Mouse (Mus musculus): Measurements from ENCODE around the gene Wfdc15a.

DNA sequence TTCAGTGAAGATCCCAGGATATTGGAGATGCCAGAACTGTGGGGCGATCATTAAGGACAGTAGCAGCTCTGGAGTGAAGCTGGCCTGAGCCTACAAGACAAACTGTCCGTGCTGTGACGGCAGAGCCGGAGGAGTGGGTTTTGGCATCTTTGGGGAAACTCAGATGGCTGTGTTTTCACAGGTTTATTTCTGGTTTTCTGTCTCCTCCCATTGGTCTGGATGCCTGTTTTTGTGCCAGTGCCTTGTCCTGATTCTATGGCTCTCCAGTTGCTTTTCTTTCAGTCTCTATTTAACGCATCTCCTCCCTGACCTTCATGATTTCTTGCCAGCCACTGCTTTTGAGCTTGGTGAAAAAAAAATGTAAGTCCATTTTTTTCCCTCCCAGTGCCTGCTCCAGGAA, 12.8 kb upstream of the Wfdc15a start:
- TF ChIP-seq POLR2A (IDR thresholded peaks at IDR 0.05; ENCODE audit: insufficient read depth, low read length) (no peak), CTCF (IDR thresholded peaks at IDR 0.05; ENCODE audit: low read depth, low read length) (no peak)
